Comparison of ENCODE assay signal across 7 mouse cellular contexts in genomic region chr7:89338350-89339141, GRCm38 (mm10).
DNase-seq lines count a peak whose midpoint lies in the region; ATAC-seq lines count a peak whose summit lies in the region.

No protein-coding gene starts in this region.

- intact Hi-C loops in gastrocnemius, postnatal 36 days (cut with DNase I) = loop anchor here (2.0 kb wide), 1 partner anchor 64 kb away; no protein-coding TSS in a partner anchor
- intact Hi-C loops in left cerebral cortex, postnatal 36 days (cut with DNase I) = loop anchor here (2.0 to 5.0 kb wide), 2 partner anchors 66 to 71 kb away; partner anchors contain the start of genes Fzd4 and Tmem135

- WGBS in intestine, embryonic 16.5 days = under 1% methylated on average over 50 of the region's 57 CpGs
- 1% methylated on average over 57 of the region's 57 CpGs for WGBS in midbrain, embryonic 11.5 days

- H3K4me3 ChIP-seq in intestine, embryonic 16.5 days (ENCODE audit: low read length) = peak overlapping the region; percentile 86
- peak overlapping the region; percentile 85 for H3K4me3 ChIP-seq in midbrain, embryonic 11.5 days (ENCODE audit: low read depth, low read length)

- peak; percentile 94 to 96 for DNase-seq in adrenal gland, adult 18-20 months (ENCODE audit: low spot score in 2 of 2)
- DNase-seq in embryo, embryonic 11 days = peak; percentile 93
- DNase-seq in gastrocnemius, postnatal 36 days = peak; percentile 91 to 93
- DNase-seq in left cerebral cortex, postnatal 36 days (ENCODE audit: low spot score in 2 of 2) = peak; percentile 92 to 95
- peak; percentile 98 for DNase-seq in midbrain, embryonic 11.5 days (ENCODE audit: low spot score, missing footprints)
- DNase-seq in skeletal muscle tissue, adult 2 months (ENCODE audit: low read depth, low spot score) = peak; percentile 87

- H3K27ac ChIP-seq in intestine, embryonic 16.5 days (ENCODE audit: low read length) = peak overlapping the region; percentile 75
- H3K27ac ChIP-seq in midbrain, embryonic 11.5 days (ENCODE audit: low read depth, low read length) = no peak overlapping the region; the same call in 1 of the 2 replicates

- peak overlapping the region; percentile 70 for H3K4me2 ChIP-seq in intestine, embryonic 16.5 days (ENCODE audit: low read depth, low read length)
- peak overlapping the region; percentile 94 for H3K4me2 ChIP-seq in midbrain, embryonic 11.5 days

- peak overlapping the region; percentile 97 for H3K9ac ChIP-seq in intestine, embryonic 16.5 days (ENCODE audit: low read depth, low read length)
- H3K9ac ChIP-seq in midbrain, embryonic 11.5 days (ENCODE audit: low read length) = peak overlapping the region; percentile 91

- ATAC-seq in intestine, embryonic 16.5 days = peak; percentile 96
- ATAC-seq in midbrain, embryonic 11.5 days (ENCODE audit: low FRiP score) = peak; percentile 96

- H3K4me1 ChIP-seq in intestine, embryonic 16.5 days (ENCODE audit: control insufficient read depth, insufficient read depth, low read length) = no peaks in the 10 kb centered on the region; the same call in 1 of the 2 replicates
- H3K4me1 ChIP-seq in midbrain, embryonic 11.5 days (ENCODE audit: control insufficient read depth, insufficient read depth, low read length) = peaks cover 10% of the 10 kb centered on the region

- H3K27me3 ChIP-seq in intestine, embryonic 16.5 days (replicated peaks; ENCODE audit: control insufficient read depth, insufficient read depth, low read length) = no peaks in the 10 kb centered on the region
- H3K27me3 ChIP-seq in midbrain, embryonic 11.5 days (ENCODE audit: control insufficient read depth, insufficient read depth, low read length) = no peaks in the 10 kb centered on the region

- H3K9me3 ChIP-seq in intestine, embryonic 16.5 days (ENCODE audit: control insufficient read depth, low read length) = no peaks in the 10 kb centered on the region
- no peaks in the 10 kb centered on the region for H3K9me3 ChIP-seq in midbrain, embryonic 11.5 days (ENCODE audit: control insufficient read depth, low read length)

- no peaks in the 10 kb centered on the region for H3K36me3 ChIP-seq in intestine, embryonic 16.5 days (ENCODE audit: control insufficient read depth, insufficient read depth, low read length)
- H3K36me3 ChIP-seq in midbrain, embryonic 11.5 days (ENCODE audit: control insufficient read depth, insufficient read depth, low read length) = no peaks in the 10 kb centered on the region
